Mouse (Mus musculus): ENCODE data around the gene Sned1. TPM values are rescaled to one million over a fixed set of nuclear protein-coding genes. Genes with fewer than 3 reads are reported as not detected.
"Not testable (repeated sequence)": the region's sequence is repeated elsewhere in the genome, so short reads cannot be mapped to it uniquely, and the experiment has no call there.

Gene Sned1
- polyA plus RNA-seq, 1 experiment from 2014 or later, result 7.2 TPM

- no peaks in the 10 kb centered on the region for H3K4me1 ChIP-seq (replicated peaks)
- H3K9me3 ChIP-seq (replicated peaks), result no peaks in the 10 kb centered on the region
- no peak overlapping the region for H3K4me3 ChIP-seq
- peaks cover 6% of the 10 kb centered on the region; the same call in 1 of the 2 replicates for H3K36me3 ChIP-seq
- no peak overlapping the region for H3K27ac ChIP-seq (ENCODE audit: poor library complexity, severe bottlenecking)
- no peak overlapping the region for H3K4me2 ChIP-seq
- no peak for ATAC-seq (ENCODE audit: insufficient number of reproducible peaks, low FRiP score)
- H3K27me3 ChIP-seq (replicated peaks), result peaks cover 13% of the 10 kb centered on the region; the same call in 1 of the 2 replicates
- H3K9ac ChIP-seq, result no peak overlapping the region
- 3% methylated on average over 16 of the region's 16 CpGs for WGBS
Measured at GRCm38 (mm10) chr1:93272409-93272821, 36.8 kb downstream of the Sned1 start.

DNA sequence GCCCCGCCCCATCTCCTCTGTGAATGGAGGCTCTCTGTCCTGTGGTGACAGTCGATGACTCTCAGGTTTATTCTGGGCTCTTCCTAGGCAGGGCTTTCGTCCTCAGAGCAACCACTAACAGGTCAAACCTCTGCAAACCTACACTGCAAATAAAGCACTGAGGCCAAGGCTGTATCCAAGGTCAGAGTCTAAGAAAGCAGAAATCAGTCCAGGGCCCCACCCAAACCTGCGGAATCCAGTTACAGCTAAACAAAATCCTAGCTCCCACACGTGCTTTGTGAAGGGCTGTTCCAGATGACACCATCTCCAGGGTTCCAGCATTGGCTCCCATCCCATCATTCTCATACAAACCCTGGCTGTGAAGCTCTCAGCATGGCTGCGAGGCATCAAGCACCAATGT is 39.9 kb downstream of the Sned1 start:
- Histone ChIP-seq H3K36me3 (peaks cover 6% of the 10 kb centered on the region; the same call in 1 of the 2 replicates), H3K27ac (ENCODE audit: poor library complexity, severe bottlenecking) (no peak overlapping the region), H3K4me2 (no peak overlapping the region), H3K4me1 (replicated peaks) (no peaks in the 10 kb centered on the region), H3K9me3 (replicated peaks) (no peaks in the 10 kb centered on the region), H3K4me3 (no peak overlapping the region), H3K9ac (no peak overlapping the region), H3K27me3 (replicated peaks) (peaks cover 10% of the 10 kb centered on the region; the same call in 1 of the 2 replicates)
- 70% methylated on average over 6 of the region's 6 CpGs for WGBS
- ATAC-seq (ENCODE audit: insufficient number of reproducible peaks, low FRiP score), result no peak

DNA sequence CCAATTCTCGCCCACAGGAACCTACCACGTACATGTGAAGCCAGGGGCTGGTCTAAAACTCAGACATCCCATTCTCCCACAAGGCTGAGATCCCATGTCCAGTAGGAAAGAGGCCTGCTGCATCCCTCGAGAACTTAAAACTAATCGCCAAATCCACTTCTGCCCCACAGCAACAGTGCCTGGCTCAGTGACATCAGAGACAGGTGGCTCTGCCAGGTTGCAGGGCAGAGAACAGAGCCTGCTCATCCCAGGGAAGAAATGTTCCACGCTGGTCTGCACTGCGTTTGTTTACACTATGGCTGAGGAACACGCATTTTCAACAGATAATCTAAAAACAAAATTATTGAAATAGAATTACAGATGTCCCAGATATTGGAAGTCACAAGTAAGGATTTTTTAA is 41.4 kb downstream of the Sned1 start:
- no peak overlapping the region for H3K4me2 ChIP-seq
- H3K4me3 ChIP-seq, result no peak overlapping the region
- 71% methylated on average over 7 of the region's 7 CpGs for WGBS
- H3K36me3 ChIP-seq, result peaks cover 6% of the 10 kb centered on the region; the same call in 1 of the 2 replicates
- no peak overlapping the region for H3K27ac ChIP-seq (ENCODE audit: poor library complexity, severe bottlenecking)
- H3K4me1 ChIP-seq (replicated peaks), result no peaks in the 10 kb centered on the region
- H3K27me3 ChIP-seq (replicated peaks), result peaks cover 2% of the 10 kb centered on the region; the same call in 1 of the 2 replicates
- no peak for ATAC-seq (ENCODE audit: insufficient number of reproducible peaks, low FRiP score)
- H3K9me3 ChIP-seq (replicated peaks), result no peaks in the 10 kb centered on the region
- H3K9ac ChIP-seq, result no peak overlapping the region

DNA sequence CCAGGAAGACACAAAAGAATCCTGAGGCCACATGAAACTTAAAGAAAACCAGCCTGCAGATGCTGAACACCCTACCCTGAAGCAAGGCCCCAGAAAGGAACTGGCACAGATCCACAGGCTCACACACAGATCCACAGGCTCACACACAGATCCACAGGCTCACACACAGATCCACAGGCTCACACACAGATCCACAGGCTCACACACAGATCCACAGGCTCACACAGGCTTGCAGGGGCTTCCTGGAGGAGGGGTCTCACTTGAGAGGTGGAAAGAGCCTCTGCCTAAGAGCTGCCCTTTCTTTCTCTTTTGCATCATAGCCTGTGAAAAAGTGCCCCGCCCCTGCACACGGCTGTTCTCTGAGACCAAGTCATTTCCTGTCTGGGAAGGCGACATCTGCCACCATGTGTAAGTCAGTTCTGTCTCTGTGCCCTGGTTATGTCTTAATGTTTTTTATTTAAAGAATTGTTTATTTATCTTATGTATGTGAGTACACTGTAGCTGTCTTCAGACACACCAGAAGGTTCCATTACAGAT is 54.1 kb downstream of the Sned1 start:
- Histone ChIP-seq H3K4me2 (no peak overlapping the region), H3K9me3 (replicated peaks) (no peaks in the 10 kb centered on the region), H3K4me1 (replicated peaks) (no peaks in the 10 kb centered on the region), H3K4me3 (no peak overlapping the region), H3K9ac (no peak overlapping the region), H3K27ac (ENCODE audit: poor library complexity, severe bottlenecking) (no peak overlapping the region), H3K27me3 (replicated peaks) (no peaks in the 10 kb centered on the region), H3K36me3 (no peaks in the 10 kb centered on the region)
- no peak for ATAC-seq (ENCODE audit: insufficient number of reproducible peaks, low FRiP score)
- WGBS, result 57% methylated on average over 3 of the region's 3 CpGs

GRCm38 (mm10) chr1:93290956-93291355 is 55.3 kb downstream of the Sned1 start:
- no peak overlapping the region for H3K4me2 ChIP-seq
- H3K4me1 ChIP-seq (replicated peaks), result no peaks in the 10 kb centered on the region
- H3K27ac ChIP-seq (ENCODE audit: poor library complexity, severe bottlenecking), result no peak overlapping the region
- H3K36me3 ChIP-seq, result peaks cover 6% of the 10 kb centered on the region
- 65% methylated on average over 4 of the region's 4 CpGs for WGBS
- no peaks in the 10 kb centered on the region for H3K9me3 ChIP-seq (replicated peaks)
- no peak for ATAC-seq (ENCODE audit: insufficient number of reproducible peaks, low FRiP score)
- no peak overlapping the region for H3K9ac ChIP-seq
- H3K4me3 ChIP-seq, result no peak overlapping the region
- no peaks in the 10 kb centered on the region for H3K27me3 ChIP-seq (replicated peaks)

- Histone ChIP-seq H3K4me3 (no peak overlapping the region), H3K4me1 (replicated peaks) (no peaks in the 10 kb centered on the region), H3K36me3 (peaks cover 12% of the 10 kb centered on the region), H3K27me3 (replicated peaks) (no peaks in the 10 kb centered on the region), H3K9ac (no peak overlapping the region), H3K4me2 (no peak overlapping the region), H3K9me3 (replicated peaks) (no peaks in the 10 kb centered on the region), H3K27ac (ENCODE audit: poor library complexity, severe bottlenecking) (no peak overlapping the region)
- 70% methylated on average over 1 of the region's 1 CpGs for WGBS
- ATAC-seq (ENCODE audit: insufficient number of reproducible peaks, low FRiP score), result no peak
Measured at GRCm38 (mm10) chr1:93291591-93291990, 56.0 kb downstream of the Sned1 start.

GRCm38 (mm10) chr1:93292006-93292405 is 56.4 kb downstream of the Sned1 start:
- Histone ChIP-seq H3K4me1 (replicated peaks) (no peaks in the 10 kb centered on the region), H3K27ac (ENCODE audit: poor library complexity, severe bottlenecking) (no peak overlapping the region), H3K36me3 (peaks cover 16% of the 10 kb centered on the region), H3K4me2 (no peak overlapping the region), H3K27me3 (replicated peaks) (no peaks in the 10 kb centered on the region), H3K4me3 (no peak overlapping the region), H3K9ac (no peak overlapping the region), H3K9me3 (replicated peaks) (no peaks in the 10 kb centered on the region)
- WGBS, result 72% methylated on average over 8 of the region's 8 CpGs
- no peak for ATAC-seq (ENCODE audit: insufficient number of reproducible peaks, low FRiP score)

GRCm38 (mm10) chr1:93294491-93294890 is 58.9 kb downstream of the Sned1 start:
- H3K27me3 ChIP-seq (replicated peaks); H3K4me1 ChIP-seq (replicated peaks); H3K4me2 ChIP-seq; H3K4me3 ChIP-seq; H3K9me3 ChIP-seq (replicated peaks); H3K27ac ChIP-seq (ENCODE audit: poor library complexity, severe bottlenecking); ATAC-seq (ENCODE audit: insufficient number of reproducible peaks, low FRiP score); H3K9ac ChIP-seq: not testable (repeated sequence)
- H3K36me3 ChIP-seq, result peaks cover 39% of the 10 kb centered on the region
- WGBS, result 82% methylated on average over 3 of the region's 3 CpGs

DNA sequence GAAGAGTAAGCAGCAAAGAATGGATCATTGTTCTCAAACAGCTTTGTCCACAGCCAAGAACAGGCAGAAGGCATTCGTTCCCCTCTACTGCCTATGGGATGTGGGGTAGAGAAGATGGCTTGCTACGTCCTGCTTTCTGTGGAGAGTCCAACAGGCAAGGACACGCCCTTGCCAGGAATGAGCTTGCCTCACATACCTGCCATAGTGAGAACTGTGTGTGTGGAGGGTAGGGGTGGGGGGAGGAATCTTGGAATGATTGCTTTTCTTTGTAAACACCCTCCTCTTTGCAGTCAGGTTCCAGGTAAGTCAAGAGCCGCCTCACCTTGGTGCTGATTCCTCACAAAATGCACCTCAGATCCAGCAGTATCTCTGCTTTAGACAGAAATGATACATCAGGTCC is 64.2 kb downstream of the Sned1 start:
- H3K27ac ChIP-seq (ENCODE audit: poor library complexity, severe bottlenecking), result no peak overlapping the region
- H3K36me3 ChIP-seq, result peaks cover 85% of the 10 kb centered on the region
- H3K4me1 ChIP-seq (replicated peaks), result peaks cover 2% of the 10 kb centered on the region; the same call in 1 of the 2 replicates
- no peaks in the 10 kb centered on the region for H3K9me3 ChIP-seq (replicated peaks)
- no peak for ATAC-seq (ENCODE audit: insufficient number of reproducible peaks, low FRiP score)
- 85% methylated on average over 4 of the region's 4 CpGs for WGBS
- no peak overlapping the region for H3K4me2 ChIP-seq
- H3K4me3 ChIP-seq, result no peak overlapping the region
- H3K27me3 ChIP-seq (replicated peaks), result no peaks in the 10 kb centered on the region
- H3K9ac ChIP-seq, result no peak overlapping the region

DNA sequence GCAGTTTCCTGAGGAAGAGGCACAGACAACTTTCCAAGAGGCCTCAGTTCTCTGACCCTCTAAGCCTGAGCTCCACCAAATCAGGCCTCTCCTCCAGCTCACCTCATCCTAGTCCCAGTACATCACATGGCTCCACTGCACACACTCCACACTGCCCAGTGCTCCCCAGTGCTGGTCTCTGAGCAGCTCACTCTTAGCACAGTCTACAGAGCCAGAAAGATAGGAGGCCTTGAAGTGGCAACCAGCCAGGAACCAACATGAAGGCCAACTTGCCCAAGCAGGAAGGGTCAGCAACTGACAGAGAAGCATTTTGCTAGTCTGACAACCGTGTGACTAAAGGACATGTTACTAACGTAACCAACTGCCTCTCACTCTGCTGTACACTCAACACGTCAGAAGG is 64.9 kb downstream of the Sned1 start:
- no peaks in the 10 kb centered on the region for H3K9me3 ChIP-seq (replicated peaks)
- 79% methylated on average over 3 of the region's 3 CpGs for WGBS
- no peak overlapping the region for H3K27ac ChIP-seq (ENCODE audit: poor library complexity, severe bottlenecking)
- H3K4me2 ChIP-seq, result no peak overlapping the region
- H3K9ac ChIP-seq, result no peak overlapping the region
- ATAC-seq (ENCODE audit: insufficient number of reproducible peaks, low FRiP score), result no peak
- no peaks in the 10 kb centered on the region for H3K27me3 ChIP-seq (replicated peaks)
- peaks cover 83% of the 10 kb centered on the region for H3K36me3 ChIP-seq
- H3K4me1 ChIP-seq (replicated peaks), result peaks cover 6% of the 10 kb centered on the region
- H3K4me3 ChIP-seq, result no peak overlapping the region

DNA sequence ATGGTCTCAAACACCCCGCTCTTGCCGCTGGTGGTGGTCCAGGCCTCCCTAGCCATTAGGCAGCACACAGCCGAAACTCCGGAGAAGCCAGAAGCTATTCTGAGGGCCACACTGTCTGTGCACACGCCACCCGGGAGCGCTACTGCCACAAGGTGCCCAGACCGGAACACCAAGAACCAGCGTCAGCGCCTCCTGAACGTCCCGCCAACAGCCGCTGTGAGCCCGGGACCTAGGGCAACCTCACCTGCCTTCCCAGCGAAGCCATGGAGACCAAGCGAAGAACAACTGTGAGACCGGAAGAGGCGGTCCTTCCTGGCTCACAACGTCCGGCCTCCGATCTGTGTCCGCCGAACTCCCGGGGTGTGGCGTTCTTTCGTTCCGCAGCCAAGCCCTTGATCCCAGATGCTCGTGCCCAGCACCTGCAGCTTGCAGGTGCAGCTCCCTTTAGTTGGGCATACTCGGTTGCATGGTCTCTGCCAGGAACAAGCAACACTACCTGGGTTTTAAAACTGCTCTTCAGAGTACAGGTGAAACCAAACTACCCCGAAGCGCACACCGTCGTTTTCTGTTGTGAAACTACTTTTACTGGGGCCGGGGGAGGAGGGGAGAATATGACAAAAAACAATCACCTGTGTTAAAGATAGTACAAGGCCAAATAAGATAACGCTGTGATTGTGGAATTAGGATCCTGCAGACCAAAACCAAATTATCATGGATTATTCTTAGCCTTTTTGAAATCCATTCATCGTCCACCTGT is 70.1 kb downstream of the Sned1 start, which contains the start of gene Mterf4:
Gene Mterf4, minus strand, starts transcription at position 335 of the 757 bp plus-strand sequence.
- Histone ChIP-seq H3K36me3 (peaks cover 46% of the 10 kb centered on the region), H3K27me3 (replicated peaks) (no peaks in the 10 kb centered on the region), H3K9ac (peak within 1 kb of the TSS; percentile 94), H3K9me3 (replicated peaks) (no peaks in the 10 kb centered on the region), H3K4me1 (replicated peaks) (peaks cover 6% of the 10 kb centered on the region), H3K4me3 (peak within 1 kb of the TSS; percentile 91), H3K27ac (ENCODE audit: poor library complexity, severe bottlenecking) (no peak within 1 kb of the TSS), H3K4me2 (peak within 1 kb of the TSS; percentile 93)
- peak; percentile 84 for ATAC-seq (ENCODE audit: insufficient number of reproducible peaks, low FRiP score)
- 8% methylated on average over 36 of the region's 36 CpGs for WGBS
